Mouse (Mus musculus) MEL (cell line): ENCODE measurements at regions not wholly inside any gene's neighbourhood (a gene's known extent, or its start where the extent isn't known, plus 50 kb on each side); places are given as distances from the start of the nearest gene placed in this dataset.
A peak's percentile ranks its signal among the peaks of the same experiment; 100 is the strongest.

Experiments used
- DNase-seq: peaks from one replicate; pipeline ENCODE4 v3.0.0; 2011; ENCODE audit warnings: low read depth, low spot score
- H3K27ac ChIP-seq: 2 replicates; pipeline ENCODE4 v1.5.1; 2012; ENCODE audit warnings: low read depth, mild to moderate bottlenecking, control low read depth, low read length, moderate library complexity; ENCODE audit not compliant: control insufficient read depth
- H3K27me3 ChIP-seq, 2 experiments: fragments of 150-350 bp in 1 of 2; sonication (generic) in 1 of 2; 2 replicates each; pipeline ENCODE4 v1.6.1; 2012; ENCODE audit warnings: low read length in 2 of 2, mild to moderate bottlenecking in 2 of 2, improper control_type of control experiment in 1 of 2, moderate library complexity in 1 of 2; ENCODE audit not compliant: insufficient read depth in 2 of 2, control insufficient read depth in 1 of 2
- H3K36me3 ChIP-seq, 2 experiments: 2 replicates each; pipeline ENCODE4 v1.6.1; 2012 to 2014; ENCODE audit warnings: low read length in 2 of 2, improper control_type of control experiment in 1 of 2, inconsistent platforms in 1 of 2, mild to moderate bottlenecking in 1 of 2; ENCODE audit not compliant: insufficient read depth in 2 of 2, control insufficient read depth in 1 of 2
- H3K4me1 ChIP-seq, 2 experiments: fragments of 150-350 bp in 1 of 2; sonication (generic) in 1 of 2; 2 replicates each; pipeline ENCODE4 v1.6.1; 2012; ENCODE audit warnings: low read length in 2 of 2, improper control_type of control experiment in 1 of 2, mild to moderate bottlenecking in 1 of 2; ENCODE audit not compliant: insufficient read depth in 2 of 2, control insufficient read depth in 1 of 2
- H3K4me3 ChIP-seq, 2 experiments: fragments of 150-350 bp in 1 of 2; sonication (generic) in 1 of 2; 2 replicates each; pipeline ENCODE4 v1.5.1; 2012; ENCODE audit warnings: low read depth in 2 of 2, low read length in 2 of 2, mild to moderate bottlenecking in 2 of 2, moderate library complexity in 2 of 2, control low read depth in 1 of 2, improper control_type of control experiment in 1 of 2; ENCODE audit not compliant: control insufficient read depth in 1 of 2, insufficient read depth in 1 of 2
- H3K79me2 ChIP-seq: 2 replicates; pipeline ENCODE4 v1.6.1; 2012; ENCODE audit warnings: mild to moderate bottlenecking, low read length, moderate library complexity; ENCODE audit not compliant: control insufficient read depth, poor library complexity, insufficient read depth
- H3K9ac ChIP-seq: 2 replicates; pipeline ENCODE4 v1.6.1; 2012; ENCODE audit warnings: low read depth, mild to moderate bottlenecking, control low read depth, low read length, moderate library complexity; ENCODE audit not compliant: control insufficient read depth, poor library complexity, severe bottlenecking
- H3K9me3 ChIP-seq: fragments of 150-350 bp; sonication (generic); replicated peaks from 2 replicates; pipeline ENCODE4 v1.6.1; 2012; ENCODE audit warnings: mild to moderate bottlenecking, low read length, improper control_type of control experiment, moderate library complexity; ENCODE audit not compliant: insufficient read depth
- BHLHE40 ChIP-seq: IDR thresholded peaks from 2 replicates; pipeline ENCODE4 v1.6.1; 2012; ENCODE audit warnings: low read depth, mild to moderate bottlenecking, inconsistent platforms, low read length, improper control_type of control experiment, borderline replicate concordance
- CHD1 ChIP-seq: IDR thresholded peaks from 2 replicates; pipeline ENCODE4 v1.6.1; 2012; ENCODE audit warnings: low read depth, mild to moderate bottlenecking, inconsistent platforms, low read length, improper control_type of control experiment
- CTCF ChIP-seq, 3 experiments: IDR thresholded peaks in 2 of 3; conservative IDR thresholded peaks in 1 of 3; 2 replicates each; pipeline ENCODE4 v1.5.1; 2011 to 2012; ENCODE audit warnings: low read length in 3 of 3, low read depth in 2 of 3, mild to moderate bottlenecking in 2 of 3, improper control_type of control experiment in 1 of 3, inconsistent platforms in 1 of 3, mixed read lengths in 1 of 3, moderate library complexity in 1 of 3; ENCODE audit not compliant: control insufficient read depth in 1 of 3, insufficient read depth in 1 of 3, poor library complexity in 1 of 3, severe bottlenecking in 1 of 3
- ETS1 ChIP-seq: IDR thresholded peaks from 2 replicates; pipeline ENCODE4 v1.6.1; 2012; ENCODE audit warnings: low read depth, mild to moderate bottlenecking, inconsistent platforms, low read length, improper control_type of control experiment, moderate library complexity
- GABPA ChIP-seq: IDR thresholded peaks from 2 replicates; pipeline ENCODE4 v1.6.1; 2012; ENCODE audit warnings: low read depth, mild to moderate bottlenecking, inconsistent platforms, low read length, improper control_type of control experiment, moderate library complexity
- HCFC1 ChIP-seq: IDR thresholded peaks from 2 replicates; pipeline ENCODE4 v1.6.1; 2012; ENCODE audit warnings: low read depth, mild to moderate bottlenecking, inconsistent platforms, low read length, improper control_type of control experiment, moderate library complexity
- MAZ ChIP-seq: IDR thresholded peaks from 2 replicates; pipeline ENCODE4 v1.6.1; 2012; ENCODE audit warnings: low read depth, mild to moderate bottlenecking, inconsistent platforms, low read length, improper control_type of control experiment
- MYC ChIP-seq: IDR thresholded peaks from 2 replicates; pipeline ENCODE4 v1.6.1; 2011; ENCODE audit warnings: low read depth, mild to moderate bottlenecking, low read length, improper control_type of control experiment, moderate library complexity
- NELFE ChIP-seq: IDR thresholded peaks from 2 replicates; pipeline ENCODE4 v1.6.1; 2011; ENCODE audit warnings: low read depth, low read length, improper control_type of control experiment
- POLR2AphosphoS5 ChIP-seq: IDR thresholded peaks from 2 replicates; pipeline ENCODE4 v1.6.1; 2012; ENCODE audit warnings: low read depth, borderline replicate concordance, mild to moderate bottlenecking, inconsistent platforms, low read length, moderate library complexity, mixed read lengths
- RAD21 ChIP-seq: IDR thresholded peaks from 2 replicates; pipeline ENCODE4 v1.6.1; 2011; ENCODE audit warnings: mild to moderate bottlenecking, low read depth, low read length, improper control_type of control experiment
- SMC3 ChIP-seq: IDR thresholded peaks from 2 replicates; pipeline ENCODE4 v1.6.1; 2011; ENCODE audit warnings: low read depth, low read length, improper control_type of control experiment
- TAL1 ChIP-seq: IDR thresholded peaks from 2 replicates; pipeline ENCODE4 v1.6.1; 2012; ENCODE audit warnings: mild to moderate bottlenecking, inconsistent platforms, low read length, moderate library complexity, mixed read lengths
- TCF12 ChIP-seq: IDR thresholded peaks from 2 replicates; pipeline ENCODE4 v1.6.1; 2014; ENCODE audit warnings: low read depth, mild to moderate bottlenecking, inconsistent platforms, low read length, improper control_type of control experiment, moderate library complexity
- ZNF384 ChIP-seq: IDR thresholded peaks from 2 replicates; pipeline ENCODE4 v1.6.1; 2012; ENCODE audit warnings: low read depth, mild to moderate bottlenecking, inconsistent platforms, low read length, improper control_type of control experiment

- no peaks in the 10 kb centered on the region for H3K27me3 ChIP-seq
Observed at GRCm38 (mm10) chr16:88392764-88393163, 102.7 kb upstream of the Grik1 start.

GRCm38 (mm10) chr16:88381605-88382279, 91.7 kb upstream of the Grik1 start:
- Histone ChIP-seq H3K79me2 (no peaks in the 10 kb centered on the region), H3K4me1 (no peaks in the 10 kb centered on the region), H3K9ac (no peak overlapping the region), H3K9me3 (no peaks in the 10 kb centered on the region), H3K4me3 (no peak overlapping the region), H3K36me3 (no peaks in the 10 kb centered on the region), H3K27me3 (no peaks in the 10 kb centered on the region), H3K27ac (no peak overlapping the region)
- no peak for DNase-seq
- TF ChIP-seq TCF12 = no peak
- no peak for TF ChIP-seq NELFE
- no peak for TF ChIP-seq MYC
- no peak for TF ChIP-seq CHD1
- TF ChIP-seq BHLHE40 = no peak
- TF ChIP-seq TAL1 = no peak
- no peak for TF ChIP-seq ETS1
- TF ChIP-seq POLR2AphosphoS5 = no peak
- no peak for TF ChIP-seq MAZ
- TF ChIP-seq ZNF384 = no peak
- TF ChIP-seq, all 39 proteins: peak for 0

More at GRCm38 (mm10) chr16:88392764-88393163, 102.7 kb upstream of the Grik1 start:
- TF ChIP-seq GABPA = no peak
- TF ChIP-seq RAD21 = peak; percentile 20
- TF ChIP-seq HCFC1 = no peak
- TF ChIP-seq ZNF384 = 0 out of 2 replicates have a peak, but pooled peaks have one; percentile 16
- peak; percentile 35 for TF ChIP-seq SMC3
- peak in 1 of 3 experiments; percentile 36; a peak in 3 of 6 replicates for TF ChIP-seq CTCF (IDR thresholded peaks at IDR 0.05 in 2 of 3, conservative IDR thresholded peaks at IDR 0.05 in 1 of 3; ENCODE audit: control insufficient read depth in 1 of 3, insufficient read depth in 1 of 3, low read depth in 2 of 3, low read length in 3 of 3, poor library complexity in 1 of 3, severe bottlenecking in 1 of 3)
- no peak for TF ChIP-seq MAZ
- Histone ChIP-seq H3K4me1 (no peaks in the 10 kb centered on the region), H3K9me3 (no peaks in the 10 kb centered on the region), H3K79me2 (no peaks in the 10 kb centered on the region), H3K36me3 (no peaks in the 10 kb centered on the region), H3K9ac (no peak overlapping the region), H3K4me3 (no peak overlapping the region), H3K27ac (no peak overlapping the region)
- no peak for DNase-seq
